Mouse (Mus musculus) cerebellum, adult 2 months (tissue): ENCODE measurements around the gene Cuta.

Experiments used
- CTCF ChIP-seq: fragments of 200-500 bp; IDR thresholded peaks from 2 replicates; pipeline ENCODE4 v1.5.1; 2011; ENCODE audit warnings: low read depth, mild to moderate bottlenecking, control low read depth, low read length, moderate library complexity, borderline replicate concordance; ENCODE audit not compliant: insufficient read depth
- POLR2A ChIP-seq: fragments of 200-500 bp; IDR thresholded peaks from 2 replicates; pipeline ENCODE4 v1.6.1; 2011; ENCODE audit warnings: low read length, control low read depth, borderline replicate concordance; ENCODE audit not compliant: insufficient read depth

DNA sequence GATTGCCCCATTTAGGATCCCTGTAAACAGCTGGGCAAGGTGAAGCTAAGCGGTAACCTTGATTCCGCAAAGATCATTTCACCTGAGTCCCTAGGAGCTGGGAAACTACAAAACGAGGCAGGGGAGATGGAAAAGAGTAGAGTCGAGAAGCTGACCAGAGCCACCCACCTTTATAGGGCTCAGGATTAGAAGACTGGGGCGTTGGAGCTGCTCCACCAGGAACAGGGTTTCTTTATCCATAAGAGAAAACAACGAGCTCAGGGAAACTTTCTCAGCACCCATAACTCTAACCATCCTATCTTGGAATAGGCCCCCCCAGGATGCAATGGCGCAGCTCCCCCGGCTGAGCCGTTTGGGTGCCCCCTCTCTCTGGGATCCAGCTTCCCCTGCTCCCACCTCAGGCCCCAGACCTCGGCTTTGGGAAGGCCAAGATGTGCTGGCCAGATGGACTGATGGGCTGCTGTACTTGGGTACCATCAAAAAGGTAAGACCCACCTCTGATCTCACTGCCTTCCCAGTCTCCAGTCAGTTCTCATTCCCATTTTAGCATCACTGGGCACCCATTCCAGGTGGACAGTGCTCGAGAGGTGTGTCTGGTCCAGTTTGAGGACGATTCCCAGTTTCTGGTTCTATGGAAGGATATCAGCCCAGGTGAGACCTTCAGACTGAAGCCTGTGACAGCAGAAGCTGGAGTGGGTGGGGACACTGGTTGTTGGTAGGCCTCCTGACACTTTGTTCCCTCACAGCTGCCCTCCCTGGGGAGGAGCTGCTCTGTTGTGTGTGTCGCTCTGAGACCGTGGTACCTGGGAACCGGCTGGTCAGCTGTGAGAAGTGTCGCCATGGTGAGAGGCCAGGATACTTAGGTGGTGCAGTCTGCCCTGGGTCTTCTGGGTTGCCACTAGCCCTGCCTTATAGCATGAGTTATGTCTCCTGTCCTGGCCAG is 5.2 kb downstream of the Cuta start:
- TF ChIP-seq POLR2A (no peak), CTCF (no peak)
